Mouse (Mus musculus): Measurements from ENCODE around the gene Lyzl6. TPM values are rescaled to one million over a fixed set of nuclear protein-coding genes. Genes with fewer than 3 reads are reported as not detected.

Lyzl6 gene
- polyA plus RNA-seq, 1 experiment from 2014 or later: not detected

GRCm38 (mm10) chr11:103665695-103666094 lies 27.0 kb upstream of the Lyzl6 start:
- H3K27me3 ChIP-seq (replicated peaks; ENCODE audit: control insufficient read depth, insufficient read depth, low read length): no peaks in the 10 kb centered on the region
- no peak overlapping the region for H3K9ac ChIP-seq (ENCODE audit: low read depth, low read length)
- no peak overlapping the region for H3K27ac ChIP-seq (replicated peaks; ENCODE audit: low read depth, low read length)
- WGBS: 36% methylated on average over 1 of the region's 1 CpGs
- ATAC-seq (ENCODE audit: low read depth): peak; percentile 9; the same call in 1 of the 2 replicates
- H3K4me1 ChIP-seq (ENCODE audit: control insufficient read depth, insufficient read depth, low read length): peaks cover 10% of the 10 kb centered on the region; the same call in 1 of the 2 replicates
- no peaks in the 10 kb centered on the region for H3K9me3 ChIP-seq (ENCODE audit: control insufficient read depth, low read length)
- no peak overlapping the region for H3K4me2 ChIP-seq (ENCODE audit: low read depth, low read length)
- DNase-seq (ENCODE audit: low spot score): no peak
- H3K4me3 ChIP-seq (ENCODE audit: low read depth, low read length): no peak overlapping the region
- H3K36me3 ChIP-seq (ENCODE audit: control insufficient read depth, insufficient read depth, low read length): no peaks in the 10 kb centered on the region

GRCm38 (mm10) chr11:103663119-103663518 lies 24.4 kb upstream of the Lyzl6 start:
- 82% methylated on average over 8 of the region's 8 CpGs for WGBS
- H3K27me3 ChIP-seq (replicated peaks; ENCODE audit: control insufficient read depth, insufficient read depth, low read length): no peaks in the 10 kb centered on the region
- no peak overlapping the region for H3K27ac ChIP-seq (replicated peaks; ENCODE audit: low read depth, low read length)
- DNase-seq (ENCODE audit: low spot score) (no peak), ATAC-seq (ENCODE audit: low read depth) (no peak)
- no peak overlapping the region for H3K4me2 ChIP-seq (ENCODE audit: low read depth, low read length)
- H3K9me3 ChIP-seq (ENCODE audit: control insufficient read depth, low read length): no peaks in the 10 kb centered on the region
- no peak overlapping the region for H3K9ac ChIP-seq (ENCODE audit: low read depth, low read length)
- peaks cover 10% of the 10 kb centered on the region; the same call in 1 of the 2 replicates for H3K4me1 ChIP-seq (ENCODE audit: control insufficient read depth, insufficient read depth, low read length)
- no peak overlapping the region for H3K4me3 ChIP-seq (ENCODE audit: low read depth, low read length)
- H3K36me3 ChIP-seq (ENCODE audit: control insufficient read depth, insufficient read depth, low read length): no peaks in the 10 kb centered on the region

GRCm38 (mm10) chr11:103662546-103662945 lies 23.9 kb upstream of the Lyzl6 start:
- no peak overlapping the region for H3K4me3 ChIP-seq (ENCODE audit: low read depth, low read length)
- H3K4me1 ChIP-seq (ENCODE audit: control insufficient read depth, insufficient read depth, low read length): peaks cover 10% of the 10 kb centered on the region; the same call in 1 of the 2 replicates
- ATAC-seq (ENCODE audit: low read depth) (no peak), DNase-seq (ENCODE audit: low spot score) (no peak)
- H3K36me3 ChIP-seq (ENCODE audit: control insufficient read depth, insufficient read depth, low read length): no peaks in the 10 kb centered on the region
- no peaks in the 10 kb centered on the region for H3K9me3 ChIP-seq (ENCODE audit: control insufficient read depth, low read length)
- no peaks in the 10 kb centered on the region for H3K27me3 ChIP-seq (replicated peaks; ENCODE audit: control insufficient read depth, insufficient read depth, low read length)
- H3K27ac ChIP-seq (replicated peaks; ENCODE audit: low read depth, low read length): no peak overlapping the region
- WGBS: 75% methylated on average over 5 of the region's 5 CpGs
- no peak overlapping the region for H3K4me2 ChIP-seq (ENCODE audit: low read depth, low read length)
- no peak overlapping the region for H3K9ac ChIP-seq (ENCODE audit: low read depth, low read length)

- 35% methylated on average over 4 of the region's 4 CpGs for WGBS
- H3K4me3 ChIP-seq (ENCODE audit: low read depth, low read length): no peak overlapping the region
- no peak overlapping the region for H3K4me2 ChIP-seq (ENCODE audit: low read depth, low read length)
- no peak for ATAC-seq (ENCODE audit: low read depth)
- no peak overlapping the region for H3K9ac ChIP-seq (ENCODE audit: low read depth, low read length)
- H3K27ac ChIP-seq (replicated peaks; ENCODE audit: low read depth, low read length): no peak overlapping the region
- no peak for DNase-seq (ENCODE audit: low spot score)
- no peaks in the 10 kb centered on the region for H3K27me3 ChIP-seq (replicated peaks; ENCODE audit: control insufficient read depth, insufficient read depth, low read length)
- no peaks in the 10 kb centered on the region for H3K36me3 ChIP-seq (ENCODE audit: control insufficient read depth, insufficient read depth, low read length)
- no peaks in the 10 kb centered on the region for H3K9me3 ChIP-seq (ENCODE audit: control insufficient read depth, low read length)
- H3K4me1 ChIP-seq (ENCODE audit: control insufficient read depth, insufficient read depth, low read length): peaks cover 9% of the 10 kb centered on the region; the same call in 1 of the 2 replicates
Measured at GRCm38 (mm10) chr11:103661863-103662262, 23.2 kb upstream of the Lyzl6 start.

GRCm38 (mm10) chr11:103658189-103658588 lies 19.5 kb upstream of the Lyzl6 start:
- H3K36me3 ChIP-seq (ENCODE audit: control insufficient read depth, insufficient read depth, low read length): no peaks in the 10 kb centered on the region
- 72% methylated on average over 7 of the region's 7 CpGs for WGBS
- H3K4me3 ChIP-seq (ENCODE audit: low read depth, low read length): no peak overlapping the region
- no peak for ATAC-seq (ENCODE audit: low read depth)
- no peaks in the 10 kb centered on the region for H3K4me1 ChIP-seq (ENCODE audit: control insufficient read depth, insufficient read depth, low read length)
- no peak overlapping the region for H3K27ac ChIP-seq (replicated peaks; ENCODE audit: low read depth, low read length)
- H3K9me3 ChIP-seq (ENCODE audit: control insufficient read depth, low read length): no peaks in the 10 kb centered on the region
- no peak overlapping the region for H3K4me2 ChIP-seq (ENCODE audit: low read depth, low read length)
- H3K9ac ChIP-seq (ENCODE audit: low read depth, low read length): no peak overlapping the region
- peaks cover 32% of the 10 kb centered on the region for H3K27me3 ChIP-seq (replicated peaks; ENCODE audit: control insufficient read depth, insufficient read depth, low read length)
- DNase-seq (ENCODE audit: low spot score): no peak

GRCm38 (mm10) chr11:103656520-103656919 lies 17.8 kb upstream of the Lyzl6 start:
- peaks cover 49% of the 10 kb centered on the region for H3K27me3 ChIP-seq (replicated peaks; ENCODE audit: control insufficient read depth, insufficient read depth, low read length)

GRCm38 (mm10) chr11:103653359-103653965 lies 14.8 kb upstream of the Lyzl6 start:
- Histone ChIP-seq H3K9ac (ENCODE audit: low read depth, low read length) (no peak overlapping the region), H3K4me2 (ENCODE audit: low read depth, low read length) (no peak overlapping the region), H3K27me3 (replicated peaks; ENCODE audit: control insufficient read depth, insufficient read depth, low read length) (peaks cover 79% of the 10 kb centered on the region), H3K4me3 (ENCODE audit: low read depth, low read length) (no peak overlapping the region), H3K27ac (replicated peaks; ENCODE audit: low read depth, low read length) (no peak overlapping the region), H3K36me3 (ENCODE audit: control insufficient read depth, insufficient read depth, low read length) (no peaks in the 10 kb centered on the region), H3K4me1 (ENCODE audit: control insufficient read depth, insufficient read depth, low read length) (0 out of 2 replicates have a peak, but pooled peaks cover 4% of the 10 kb centered on the region), H3K9me3 (ENCODE audit: control insufficient read depth, low read length) (no peaks in the 10 kb centered on the region)
- DNase-seq (ENCODE audit: low spot score): no peak
- 71% methylated on average over 10 of the region's 10 CpGs for WGBS
- no peak for ATAC-seq (ENCODE audit: low read depth)

More at GRCm38 (mm10) chr11:103656520-103656919, 17.8 kb upstream of the Lyzl6 start:
- Histone ChIP-seq H3K9me3 (ENCODE audit: control insufficient read depth, low read length) (no peaks in the 10 kb centered on the region), H3K36me3 (ENCODE audit: control insufficient read depth, insufficient read depth, low read length) (no peaks in the 10 kb centered on the region), H3K9ac (ENCODE audit: low read depth, low read length) (no peak overlapping the region), H3K4me2 (ENCODE audit: low read depth, low read length) (no peak overlapping the region), H3K4me1 (ENCODE audit: control insufficient read depth, insufficient read depth, low read length) (no peaks in the 10 kb centered on the region), H3K27ac (replicated peaks; ENCODE audit: low read depth, low read length) (no peak overlapping the region), H3K4me3 (ENCODE audit: low read depth, low read length) (no peak overlapping the region)
- ATAC-seq (ENCODE audit: low read depth): no peak
- DNase-seq (ENCODE audit: low spot score): peak; percentile 83
- WGBS: 4% methylated on average over 3 of the region's 3 CpGs

- DNase-seq (ENCODE audit: low spot score): no peak
- 79% methylated on average over 6 of the region's 6 CpGs for WGBS
- no peaks in the 10 kb centered on the region for H3K9me3 ChIP-seq (ENCODE audit: control insufficient read depth, low read length)
- H3K36me3 ChIP-seq (ENCODE audit: control insufficient read depth, insufficient read depth, low read length): no peaks in the 10 kb centered on the region
- peaks cover 92% of the 10 kb centered on the region for H3K27me3 ChIP-seq (replicated peaks; ENCODE audit: control insufficient read depth, insufficient read depth, low read length)
- ATAC-seq (ENCODE audit: low read depth): no peak
- H3K9ac ChIP-seq (ENCODE audit: low read depth, low read length): no peak overlapping the region
- no peak overlapping the region for H3K27ac ChIP-seq (replicated peaks; ENCODE audit: low read depth, low read length)
- H3K4me3 ChIP-seq (ENCODE audit: low read depth, low read length): no peak overlapping the region
- no peak overlapping the region for H3K4me2 ChIP-seq (ENCODE audit: low read depth, low read length)
- H3K4me1 ChIP-seq (ENCODE audit: control insufficient read depth, insufficient read depth, low read length): 0 out of 2 replicates have a peak, but pooled peaks cover 4% of the 10 kb centered on the region
Measured at GRCm38 (mm10) chr11:103651426-103651825, 12.7 kb upstream of the Lyzl6 start.

- Histone ChIP-seq H3K4me3 (ENCODE audit: low read depth, low read length) (peak overlapping the region; percentile 43), H3K9me3 (ENCODE audit: control insufficient read depth, low read length) (no peaks in the 10 kb centered on the region), H3K27me3 (replicated peaks; ENCODE audit: control insufficient read depth, insufficient read depth, low read length) (peaks cover 80% of the 10 kb centered on the region), H3K27ac (replicated peaks; ENCODE audit: low read depth, low read length) (no peak overlapping the region), H3K4me1 (ENCODE audit: control insufficient read depth, insufficient read depth, low read length) (0 out of 2 replicates have a peak, but pooled peaks cover 4% of the 10 kb centered on the region), H3K4me2 (ENCODE audit: low read depth, low read length) (peak overlapping the region; percentile 68), H3K9ac (ENCODE audit: low read depth, low read length) (0 out of 2 replicates have a peak overlapping the region, but pooled peaks have one; percentile 37), H3K36me3 (ENCODE audit: control insufficient read depth, insufficient read depth, low read length) (no peaks in the 10 kb centered on the region)
- no peak for DNase-seq (ENCODE audit: low spot score)
- 2% methylated on average over 24 of the region's 37 CpGs for WGBS
- ATAC-seq (ENCODE audit: low read depth): no peak
Measured at GRCm38 (mm10) chr11:103649983-103650493, 11.3 kb upstream of the Lyzl6 start.
